Mouse (Mus musculus) forebrain, embryonic 14.5 days (tissue): Measurements from ENCODE around the gene Zfp36l1. TPM values are rescaled to one million over a fixed set of nuclear protein-coding genes. Genes with fewer than 3 reads are reported as not detected.

Experiments used
- ATAC-seq: fragments of 200-750 bp; cut with Nextera tagmentation; 2 replicates; pipeline ENCODE4 v1.8.0; 2017; ENCODE audit warnings: mild to moderate bottlenecking, moderate library complexity
- DNase-seq: peaks from one replicate; pipeline ENCODE4 v3.0.0-alpha.2; 2015; ENCODE audit warnings: low spot score
- H3K27ac ChIP-seq: fragments of 300-500 bp; sonication (generic); 2 replicates; pipeline ENCODE4 v1.5.1; 2014; ENCODE audit warnings: low read depth, mild to moderate bottlenecking, control low read depth, low read length, moderate library complexity
- H3K27me3 ChIP-seq: fragments of 300-500 bp; sonication (generic); replicated peaks from 2 replicates; pipeline ENCODE4 v1.6.1; 2014; ENCODE audit warnings: low read length, control low read depth, mixed read lengths; ENCODE audit not compliant: control insufficient read depth, insufficient read depth
- H3K36me3 ChIP-seq: fragments of 300-500 bp; sonication (generic); 2 replicates; pipeline ENCODE4 v1.6.1; 2014; ENCODE audit warnings: low read length, control low read depth; ENCODE audit not compliant: control insufficient read depth, insufficient read depth
- H3K4me1 ChIP-seq: fragments of 300-500 bp; sonication (generic); 2 replicates; pipeline ENCODE4 v1.6.1; 2014; ENCODE audit warnings: antibody characterized with exemption, low read length, control low read depth; ENCODE audit not compliant: control insufficient read depth, insufficient read depth
- H3K4me2 ChIP-seq: fragments of 300-500 bp; sonication (generic); 2 replicates; pipeline ENCODE4 v1.6.1; 2014; ENCODE audit warnings: mild to moderate bottlenecking, control low read depth, low read length
- H3K4me3 ChIP-seq: fragments of 300-500 bp; sonication (generic); 2 replicates; pipeline ENCODE4 v1.5.1; 2014; ENCODE audit warnings: low read depth, low read length, control low read depth
- H3K9ac ChIP-seq: fragments of 300-500 bp; sonication (generic); 2 replicates; pipeline ENCODE4 v1.6.1; 2014; ENCODE audit warnings: mild to moderate bottlenecking, low read length, control low read depth, moderate library complexity
- H3K9me3 ChIP-seq: fragments of 300-500 bp; sonication (generic); replicated peaks from 2 replicates; pipeline ENCODE4 v1.6.1; 2016; ENCODE audit warnings: low read length, control low read depth, mixed read lengths; ENCODE audit not compliant: control insufficient read depth
- whole genome bisulfite sequencing: fragments of 180-500 bp; shearing (Covaris S2); extraction: QIAGEN DNeasy Blood & Tissue Kit; methylation state at CpG from one replicate; pipeline ENCODE4 v1.1.7; 2014; 5-methylcytosine and 5-hydroxymethylcytosine counted together
- polyA plus RNA-seq: library from polyadenylated mRNA; unstranded; fragments of >200 nt; fragmentation: Nextera tagmentation; extraction: Ambion mirVana; gene quantifications from 2 replicates; pipeline ENCODE4 v1.2.1, GENCODE M21; 2014

The Zfp36l1 gene
- polyA plus RNA-seq, 1 experiment from 2014 or later, result 45.5 TPM

- Histone ChIP-seq H3K4me3 (no peak overlapping the region), H3K27me3 (no peaks in the 10 kb centered on the region), H3K9me3 (no peaks in the 10 kb centered on the region), H3K4me2 (no peak overlapping the region), H3K9ac (no peak overlapping the region), H3K36me3 (no peaks in the 10 kb centered on the region), H3K27ac (no peak overlapping the region), H3K4me1 (peaks cover 18% of the 10 kb centered on the region)
- WGBS, result 93% methylated on average over 8 of the region's 8 CpGs
- no peak for ATAC-seq
- DNase-seq, result no peak
Observed at GRCm38 (mm10) chr12:80135173-80135572, 22.4 kb upstream of the Zfp36l1 start.

- peak overlapping the region; percentile 94; the same call in 1 of the 2 replicates for H3K27ac ChIP-seq
- ATAC-seq (peak; percentile 35), DNase-seq (peak; percentile 41)
- H3K4me3 ChIP-seq, result peak overlapping the region; percentile 67; the same call in 1 of the 2 replicates
- peak overlapping the region; percentile 87 for H3K4me2 ChIP-seq
- peaks cover 23% of the 10 kb centered on the region for H3K4me1 ChIP-seq
- H3K27me3 ChIP-seq, result no peaks in the 10 kb centered on the region
- WGBS, result 40% methylated on average over 9 of the region's 9 CpGs
- H3K36me3 ChIP-seq, result no peaks in the 10 kb centered on the region
- H3K9me3 ChIP-seq, result no peaks in the 10 kb centered on the region
- H3K9ac ChIP-seq, result no peak overlapping the region; the same call in 1 of the 2 replicates
Observed at GRCm38 (mm10) chr12:80133011-80133545, 20.3 kb upstream of the Zfp36l1 start.

GRCm38 (mm10) chr12:80132250-80133003, 19.6 kb upstream of the Zfp36l1 start:
- under 1% methylated on average over 64 of the region's 66 CpGs for WGBS
- H3K4me2 ChIP-seq, result peak overlapping the region; percentile 87
- H3K36me3 ChIP-seq, result no peaks in the 10 kb centered on the region
- peaks cover 23% of the 10 kb centered on the region for H3K4me1 ChIP-seq
- ATAC-seq, result peak; percentile 89
- no peaks in the 10 kb centered on the region for H3K27me3 ChIP-seq
- peak overlapping the region; percentile 94 for H3K27ac ChIP-seq
- H3K4me3 ChIP-seq, result peak overlapping the region; percentile 67
- H3K9me3 ChIP-seq, result no peaks in the 10 kb centered on the region
- H3K9ac ChIP-seq, result peak overlapping the region; percentile 91
- DNase-seq, result peak; percentile 90

- H3K9ac ChIP-seq, result peak overlapping the region; percentile 91; the same call in 1 of the 2 replicates
- H3K36me3 ChIP-seq, result no peaks in the 10 kb centered on the region
- peak overlapping the region; percentile 67 for H3K4me3 ChIP-seq
- ATAC-seq (peak; percentile 2; the same call in 1 of the 2 replicates), DNase-seq (peak; percentile 18)
- H3K4me2 ChIP-seq, result peak overlapping the region; percentile 87
- H3K27ac ChIP-seq, result peak overlapping the region; percentile 94
- H3K4me1 ChIP-seq, result peaks cover 23% of the 10 kb centered on the region
- WGBS, result 46% methylated on average over 17 of the region's 17 CpGs
- H3K9me3 ChIP-seq, result no peaks in the 10 kb centered on the region
- H3K27me3 ChIP-seq, result no peaks in the 10 kb centered on the region
Observed at GRCm38 (mm10) chr12:80131359-80132249, 18.8 kb upstream of the Zfp36l1 start.

GRCm38 (mm10) chr12:80130558-80131358, 17.9 kb upstream of the Zfp36l1 start:
- WGBS, result 2% methylated on average over 6 of the region's 6 CpGs
- Histone ChIP-seq H3K9me3 (no peaks in the 10 kb centered on the region), H3K4me1 (peaks cover 23% of the 10 kb centered on the region), H3K4me2 (peak overlapping the region; percentile 35; the same call in 1 of the 2 replicates), H3K36me3 (no peaks in the 10 kb centered on the region), H3K9ac (peak overlapping the region; percentile 4; the same call in 1 of the 2 replicates), H3K4me3 (no peak overlapping the region), H3K27me3 (no peaks in the 10 kb centered on the region), H3K27ac (peak overlapping the region; percentile 94)
- ATAC-seq, result peak; percentile 52
- DNase-seq, result peak; percentile 76

- no peaks in the 10 kb centered on the region for H3K9me3 ChIP-seq
- H3K9ac ChIP-seq, result no peak overlapping the region
- ATAC-seq (no peak), DNase-seq (no peak)
- no peak overlapping the region for H3K27ac ChIP-seq
- H3K36me3 ChIP-seq, result no peaks in the 10 kb centered on the region; the same call in 1 of the 2 replicates
- no peak overlapping the region for H3K4me2 ChIP-seq
- peaks cover 23% of the 10 kb centered on the region for H3K4me1 ChIP-seq
- no peak overlapping the region for H3K4me3 ChIP-seq
- H3K27me3 ChIP-seq, result no peaks in the 10 kb centered on the region
- 97% methylated on average over 8 of the region's 8 CpGs for WGBS
Observed at GRCm38 (mm10) chr12:80129531-80129930, 16.7 kb upstream of the Zfp36l1 start.

- Histone ChIP-seq H3K4me2 (no peak overlapping the region), H3K4me1 (peaks cover 31% of the 10 kb centered on the region), H3K9ac (no peak overlapping the region), H3K4me3 (no peak overlapping the region), H3K9me3 (no peaks in the 10 kb centered on the region), H3K36me3 (no peaks in the 10 kb centered on the region; the same call in 1 of the 2 replicates), H3K27me3 (no peaks in the 10 kb centered on the region), H3K27ac (no peak overlapping the region)
- ATAC-seq (no peak), DNase-seq (no peak)
- 86% methylated on average over 5 of the region's 5 CpGs for WGBS
Observed at GRCm38 (mm10) chr12:80127191-80127762, 14.5 kb upstream of the Zfp36l1 start.

GRCm38 (mm10) chr12:80125316-80125715, 12.5 kb upstream of the Zfp36l1 start:
- H3K4me2 ChIP-seq, result no peak overlapping the region
- no peaks in the 10 kb centered on the region for H3K9me3 ChIP-seq
- no peaks in the 10 kb centered on the region for H3K27me3 ChIP-seq
- DNase-seq, result no peak
- H3K4me3 ChIP-seq, result no peak overlapping the region
- no peak overlapping the region for H3K9ac ChIP-seq
- 93% methylated on average over 5 of the region's 5 CpGs for WGBS
- peaks cover 3% of the 10 kb centered on the region; the same call in 1 of the 2 replicates for H3K36me3 ChIP-seq
- H3K4me1 ChIP-seq, result peaks cover 14% of the 10 kb centered on the region
- ATAC-seq, result no peak
- H3K27ac ChIP-seq, result no peak overlapping the region
